Mouse (Mus musculus) cortical plate, adult 2 months (tissue): ENCODE results near the gene Tigd4.

Experiments used
- CTCF ChIP-seq: fragments of 200-500 bp; IDR thresholded peaks from 2 replicates; pipeline ENCODE4 v1.5.1; 2011; ENCODE audit warnings: mild to moderate bottlenecking, control low read depth, low read length; ENCODE audit not compliant: insufficient read depth; ENCODE audit errors: extremely low read depth
- POLR2A ChIP-seq: fragments of 200-500 bp; IDR thresholded peaks from 2 replicates; pipeline ENCODE4 v1.6.1; 2011; ENCODE audit warnings: mild to moderate bottlenecking, low read length, control low read depth; ENCODE audit not compliant: insufficient read depth; ENCODE audit errors: extremely low read depth

DNA sequence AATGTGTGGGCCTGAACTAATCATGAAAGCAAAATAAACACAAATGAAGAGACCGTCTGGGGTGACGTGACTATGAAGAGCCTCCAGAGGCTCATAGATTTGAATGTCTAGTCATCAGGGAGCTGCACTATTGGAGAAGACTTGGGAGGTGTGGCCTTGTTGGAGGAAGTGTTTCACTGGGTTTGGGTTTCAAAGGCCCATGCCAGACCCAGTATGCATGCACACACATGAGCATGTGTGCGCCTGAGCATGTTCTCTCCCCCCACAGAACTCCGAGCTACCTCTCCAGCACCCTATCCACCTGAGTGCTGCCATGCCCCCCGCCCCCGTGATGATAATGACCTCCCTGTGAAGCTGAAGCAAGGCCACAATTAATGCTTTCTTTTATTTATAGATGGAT lies 23.8 kb upstream of the Tigd4 start:
- TF ChIP-seq POLR2A (no peak), CTCF (no peak)
